Mouse (Mus musculus) hindbrain, embryonic 10.5 days (tissue): ENCODE measurements at regions not wholly inside any gene's neighbourhood (a gene's known extent, or its start where the extent isn't known, plus 50 kb on each side); places are given as distances from the start of the nearest gene placed in this dataset.

Experiments used
- DNase-seq: peaks from one replicate; pipeline ENCODE4 v3.0.0-alpha.2; 2017; ENCODE audit warnings: low spot score
- H3K27ac ChIP-seq: fragments of 300-500 bp; sonication (generic); 2 replicates; pipeline ENCODE4 v1.5.1; 2016; ENCODE audit warnings: mild to moderate bottlenecking, moderate library complexity
- H3K27me3 ChIP-seq: fragments of 300-500 bp; sonication (generic); 2 replicates; pipeline ENCODE4 v1.6.1; 2016; ENCODE audit warnings: mild to moderate bottlenecking; ENCODE audit not compliant: poor library complexity, insufficient read depth, severe bottlenecking
- H3K36me3 ChIP-seq: fragments of 300-500 bp; sonication (generic); 2 replicates; pipeline ENCODE4 v1.6.1; 2016; ENCODE audit warnings: mild to moderate bottlenecking, moderate library complexity
- H3K4me1 ChIP-seq: fragments of 300-500 bp; sonication (generic); replicated peaks from 2 replicates; pipeline ENCODE4 v1.6.1; 2016; ENCODE audit warnings: mild to moderate bottlenecking
- H3K4me3 ChIP-seq: fragments of 300-500 bp; sonication (generic); 2 replicates; pipeline ENCODE4 v1.5.1; 2016; ENCODE audit warnings: mild to moderate bottlenecking, moderate library complexity
- H3K9me3 ChIP-seq: fragments of 300-500 bp; sonication (generic); 2 replicates; pipeline ENCODE4 v1.6.1; 2016; ENCODE audit warnings: mild to moderate bottlenecking, moderate library complexity
- WGBS: fragments of 180-500 bp; shearing (Covaris S2); methylation state at CpG from one replicate; pipeline ENCODE4 v1.1.7; 2016; 5-methylcytosine and 5-hydroxymethylcytosine counted together

DNA sequence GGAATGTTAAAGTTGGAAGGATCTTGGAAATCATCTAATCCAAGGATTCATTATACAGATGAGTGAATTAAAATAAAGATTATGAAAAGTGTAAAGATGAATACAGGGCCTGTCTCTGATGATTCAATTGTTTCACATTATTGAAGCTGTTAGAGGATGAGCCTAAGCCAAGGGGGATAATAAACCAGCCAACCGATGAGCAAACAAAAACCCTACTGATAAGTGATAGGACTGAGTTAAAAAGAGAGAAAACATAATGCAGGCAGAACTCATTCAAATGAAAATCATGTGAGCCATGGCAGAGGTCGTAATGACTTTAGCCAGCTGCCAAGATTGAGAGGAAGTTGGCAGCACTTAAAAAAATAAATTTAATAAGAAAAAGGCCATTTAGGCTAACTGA, 772.6 kb downstream of the Hace1 start:
- H3K27me3 ChIP-seq = no peaks in the 10 kb centered on the region
- H3K9me3 ChIP-seq = no peaks in the 10 kb centered on the region
- 21% methylated on average over 2 of the region's 2 CpGs for WGBS
- no peak for DNase-seq
- no peaks in the 10 kb centered on the region for H3K36me3 ChIP-seq
- H3K27ac ChIP-seq = no peak overlapping the region
- no peak overlapping the region for H3K4me3 ChIP-seq
- peaks cover 13% of the 10 kb centered on the region for H3K4me1 ChIP-seq

DNA sequence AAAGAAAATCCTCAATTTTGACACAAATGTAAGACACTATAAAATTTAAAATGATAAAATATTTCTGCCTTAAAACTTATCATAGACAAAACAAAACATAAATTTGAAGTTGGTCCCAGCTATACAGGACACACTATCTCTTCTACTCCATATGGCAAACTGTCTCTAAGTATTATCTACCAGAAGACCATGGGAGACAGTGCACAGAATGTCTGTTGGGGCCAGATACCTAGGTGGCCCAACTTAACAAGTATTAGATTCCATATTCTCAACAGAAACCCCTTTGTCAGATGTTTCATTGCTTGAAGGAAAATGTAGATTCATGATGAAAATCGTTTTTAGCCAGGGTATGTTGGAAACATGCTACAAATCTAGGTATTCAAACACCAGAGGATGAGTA, 779.1 kb downstream of the Hace1 start:
- DNase-seq = no peak
- no peaks in the 10 kb centered on the region for H3K36me3 ChIP-seq
- no peaks in the 10 kb centered on the region for H3K4me1 ChIP-seq
- no peaks in the 10 kb centered on the region for H3K9me3 ChIP-seq
- WGBS = 83% methylated on average over 1 of the region's 1 CpGs
- no peaks in the 10 kb centered on the region for H3K27me3 ChIP-seq
- H3K4me3 ChIP-seq = no peak overlapping the region
- H3K27ac ChIP-seq = no peak overlapping the region

DNA sequence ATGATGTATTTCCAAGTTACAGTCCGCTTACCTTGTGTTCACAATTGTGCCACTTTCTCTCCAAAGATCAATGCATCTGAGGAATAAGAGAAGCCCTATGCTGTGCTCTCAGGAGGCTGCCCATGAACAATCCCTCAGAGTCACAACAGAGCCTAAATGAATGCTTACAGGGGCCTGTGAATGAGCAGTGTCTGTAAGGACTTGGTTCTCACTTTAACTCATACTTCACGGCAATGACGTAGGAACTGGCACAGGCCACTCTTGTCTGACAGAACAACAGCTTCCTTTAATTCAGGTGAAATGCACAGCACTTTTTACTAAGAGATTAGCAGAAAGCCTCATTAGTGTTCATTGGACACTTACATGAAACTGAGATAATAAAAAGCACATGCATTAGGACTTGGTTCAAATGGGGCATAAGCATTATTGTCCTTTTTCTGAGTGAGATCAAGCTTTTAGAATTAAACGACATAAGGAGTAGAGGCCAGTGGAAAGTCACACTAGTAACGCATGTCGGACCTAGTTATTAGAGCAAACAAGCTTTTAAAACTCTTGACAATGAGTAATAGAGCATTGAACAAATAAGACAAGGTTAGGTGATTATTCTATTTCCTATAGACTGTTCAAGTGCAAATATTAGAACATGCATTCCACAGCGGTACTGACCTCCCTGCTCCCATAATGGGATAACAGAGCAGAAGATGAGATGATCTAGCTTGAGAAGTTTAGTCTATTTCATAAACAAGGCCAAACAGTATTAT, 796.3 kb downstream of the Hace1 start:
- no peak overlapping the region for H3K4me3 ChIP-seq
- no peak for DNase-seq
- 80% methylated on average over 7 of the region's 7 CpGs for WGBS
- no peaks in the 10 kb centered on the region for H3K9me3 ChIP-seq
- H3K27ac ChIP-seq = no peak overlapping the region
- no peaks in the 10 kb centered on the region for H3K36me3 ChIP-seq
- H3K4me1 ChIP-seq = peaks cover 7% of the 10 kb centered on the region; the same call in 1 of the 2 replicates
- no peaks in the 10 kb centered on the region for H3K27me3 ChIP-seq

DNA sequence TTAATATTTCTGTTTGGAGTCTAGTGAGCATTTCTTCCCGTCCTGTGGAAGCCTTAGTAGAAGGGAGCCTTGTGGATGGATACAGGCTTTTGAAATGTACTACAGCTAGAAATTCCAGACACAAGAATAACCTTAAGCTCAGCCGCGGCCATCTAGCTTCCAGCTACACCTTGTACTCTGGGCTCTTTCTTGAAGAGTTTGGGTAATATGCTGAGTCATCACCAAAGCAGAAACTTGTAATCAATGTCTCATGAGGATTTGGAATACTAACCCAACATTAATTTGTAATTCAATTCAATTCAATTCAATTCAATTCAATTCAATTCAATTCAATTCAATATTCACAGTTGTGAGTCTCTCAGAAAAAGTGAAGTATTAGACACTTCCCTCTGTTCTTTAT, 797.0 kb downstream of the Hace1 start:
- Histone ChIP-seq H3K4me3 (no peak overlapping the region), H3K27me3 (no peaks in the 10 kb centered on the region), H3K4me1 (peaks cover 7% of the 10 kb centered on the region; the same call in 1 of the 2 replicates), H3K9me3 (no peaks in the 10 kb centered on the region), H3K36me3 (no peaks in the 10 kb centered on the region), H3K27ac (no peak overlapping the region)
- DNase-seq = no peak
- 90% methylated on average over 3 of the region's 3 CpGs for WGBS

DNA sequence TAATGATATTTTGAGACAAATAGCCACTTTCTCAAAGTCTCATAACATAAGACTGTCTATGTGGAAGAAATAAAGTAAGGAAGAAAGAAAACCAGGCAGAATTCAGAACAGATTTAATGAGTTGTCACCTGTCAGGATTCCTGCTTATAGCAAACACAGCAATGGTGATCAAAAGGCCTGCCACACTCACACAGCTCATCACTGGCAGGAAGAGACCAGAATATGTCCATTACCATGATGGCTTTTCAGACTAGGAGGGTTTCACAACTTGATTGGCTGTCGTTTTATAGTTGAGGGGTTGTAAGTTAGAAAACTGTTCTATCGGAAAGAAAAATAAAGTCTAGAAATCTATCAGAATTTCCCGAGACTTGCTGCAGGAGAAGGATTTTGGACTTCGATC, 819.5 kb downstream of the Hace1 start:
- DNase-seq = no peak
- no peaks in the 10 kb centered on the region for H3K36me3 ChIP-seq
- no peaks in the 10 kb centered on the region for H3K4me1 ChIP-seq
- H3K27ac ChIP-seq = no peak overlapping the region
- 89% methylated on average over 4 of the region's 4 CpGs for WGBS
- no peaks in the 10 kb centered on the region for H3K27me3 ChIP-seq
- H3K4me3 ChIP-seq = no peak overlapping the region
- no peaks in the 10 kb centered on the region for H3K9me3 ChIP-seq

DNA sequence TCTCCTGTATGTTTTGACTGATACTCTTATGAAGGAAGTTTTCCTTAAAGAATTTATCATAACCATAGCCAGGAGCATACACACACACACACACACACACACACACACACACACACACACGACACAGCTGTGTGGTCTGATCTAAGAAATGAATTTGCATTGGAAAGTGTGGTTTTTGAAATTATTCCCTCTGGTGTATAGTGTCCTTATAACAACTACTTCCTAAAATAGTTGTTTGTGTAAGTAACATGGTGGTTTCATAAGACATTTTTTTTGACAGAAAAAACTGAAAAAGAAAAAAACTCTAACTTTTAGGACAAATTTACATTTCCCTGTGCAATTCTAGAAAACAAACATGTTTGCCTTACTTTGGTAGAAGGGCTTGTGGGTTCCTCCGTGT, 826.3 kb downstream of the Hace1 start:
- Histone ChIP-seq H3K27ac (no peak overlapping the region), H3K4me1 (no peaks in the 10 kb centered on the region), H3K36me3 (no peaks in the 10 kb centered on the region), H3K9me3 (no peaks in the 10 kb centered on the region), H3K4me3 (no peak overlapping the region), H3K27me3 (no peaks in the 10 kb centered on the region)
- 82% methylated on average over 2 of the region's 2 CpGs for WGBS
- DNase-seq = no peak
